Mouse (Mus musculus) heart, embryonic 10.5 days (tissue): ENCODE results near the gene Ceacam19. TPM values are rescaled to one million over a fixed set of nuclear protein-coding genes. Genes with fewer than 3 reads are reported as not detected.
"Not testable (repeated sequence)": the region's sequence is repeated elsewhere in the genome, so short reads cannot be mapped to it uniquely, and the experiment has no call there.

Source experiments
- DNase-seq: peaks from one replicate; pipeline ENCODE4 v3.0.0-alpha.2; 2017; ENCODE audit warnings: low spot score
- H3K27ac ChIP-seq: fragments of 300-500 bp; sonication (generic); 2 replicates; pipeline ENCODE4 v1.5.1; 2016; ENCODE audit warnings: mild to moderate bottlenecking
- H3K27me3 ChIP-seq: fragments of 300-500 bp; sonication (generic); 2 replicates; pipeline ENCODE4 v1.6.1; 2016; ENCODE audit warnings: mild to moderate bottlenecking; ENCODE audit not compliant: poor library complexity, insufficient read depth, severe bottlenecking
- H3K36me3 ChIP-seq: fragments of 300-500 bp; sonication (generic); 2 replicates; pipeline ENCODE4 v1.6.1; 2016; ENCODE audit warnings: mild to moderate bottlenecking, moderate library complexity
- H3K4me1 ChIP-seq: fragments of 300-500 bp; sonication (generic); 2 replicates; pipeline ENCODE4 v1.6.1; 2016; ENCODE audit warnings: mild to moderate bottlenecking
- H3K4me3 ChIP-seq: fragments of 300-500 bp; sonication (generic); 2 replicates; pipeline ENCODE4 v1.5.1; 2016; ENCODE audit warnings: mild to moderate bottlenecking, moderate library complexity
- H3K9me3 ChIP-seq: fragments of 300-500 bp; sonication (generic); 2 replicates; pipeline ENCODE4 v1.6.1; 2016; ENCODE audit warnings: mild to moderate bottlenecking, moderate library complexity
- WGBS: fragments of 180-500 bp; shearing (Covaris S2); methylation state at CpG from one replicate; pipeline ENCODE4 v1.1.7; 2016; 5-methylcytosine and 5-hydroxymethylcytosine counted together
- polyA plus RNA-seq: library from polyadenylated mRNA; unstranded; fragments of >200 nt; fragmentation: Nextera tagmentation; extraction: Ambion mirVana; gene quantifications from 2 replicates; pipeline ENCODE4 v1.2.1, GENCODE M21; 2016

Gene Ceacam19
- polyA plus RNA-seq: not detected in 2 replicates

- H3K4me3 ChIP-seq: no peak within 1 kb of the TSS
- no peaks in the 10 kb centered on the region for H3K27me3 ChIP-seq
- H3K27ac ChIP-seq: no peak within 1 kb of the TSS
- H3K36me3 ChIP-seq: no peaks in the 10 kb centered on the region
- H3K4me1 ChIP-seq: no peaks in the 10 kb centered on the region
- H3K9me3 ChIP-seq: 0 out of 2 replicates have a peak, but pooled peaks cover 2% of the 10 kb centered on the region
- no peak for DNase-seq
- 58% methylated on average over 7 of the region's 7 CpGs for WGBS
Observed at GRCm38 (mm10) chr7:19887849-19888248, at the start of gene Ceacam19. TSS of gene Ceacam19 (minus strand) at chr7:19887965.

GRCm38 (mm10) chr7:19937229-19937821 is 49.6 kb upstream of the Ceacam19 start:
- Histone ChIP-seq H3K9me3 (no peaks in the 10 kb centered on the region), H3K36me3 (no peaks in the 10 kb centered on the region), H3K27ac (no peak overlapping the region), H3K4me3 (no peak overlapping the region), H3K27me3 (no peaks in the 10 kb centered on the region), H3K4me1 (peaks cover 35% of the 10 kb centered on the region)
- no peak for DNase-seq
- 79% methylated on average over 11 of the region's 11 CpGs for whole genome bisulfite sequencing

GRCm38 (mm10) chr7:19935961-19936360 is 48.2 kb upstream of the Ceacam19 start:
- Histone ChIP-seq H3K27me3 (no peaks in the 10 kb centered on the region), H3K4me3 (no peak overlapping the region), H3K36me3 (no peaks in the 10 kb centered on the region), H3K9me3 (no peaks in the 10 kb centered on the region), H3K27ac (peak overlapping the region; percentile 17; the same call in 1 of the 2 replicates), H3K4me1 (peaks cover 34% of the 10 kb centered on the region)
- WGBS: 74% methylated on average over 6 of the region's 6 CpGs
- no peak for DNase-seq

GRCm38 (mm10) chr7:19935171-19935751 is 47.5 kb upstream of the Ceacam19 start:
- peaks cover 27% of the 10 kb centered on the region for H3K4me1 ChIP-seq
- 60% methylated on average over 20 of the region's 20 CpGs for WGBS
- no peaks in the 10 kb centered on the region for H3K36me3 ChIP-seq
- no peaks in the 10 kb centered on the region for H3K27me3 ChIP-seq
- DNase-seq: no peak
- no peak overlapping the region for H3K4me3 ChIP-seq
- H3K27ac ChIP-seq: peak overlapping the region; percentile 17; the same call in 1 of the 2 replicates
- no peaks in the 10 kb centered on the region for H3K9me3 ChIP-seq

GRCm38 (mm10) chr7:19932877-19933809 is 45.4 kb upstream of the Ceacam19 start:
- H3K4me3 ChIP-seq: peak overlapping the region; percentile 33
- no peaks in the 10 kb centered on the region for H3K27me3 ChIP-seq
- no peak for DNase-seq
- peaks cover 19% of the 10 kb centered on the region for H3K4me1 ChIP-seq
- 23% methylated on average over 21 of the region's 21 CpGs for WGBS
- no peaks in the 10 kb centered on the region for H3K9me3 ChIP-seq
- H3K27ac ChIP-seq: 0 out of 2 replicates have a peak overlapping the region, but pooled peaks have one; percentile 24
- no peaks in the 10 kb centered on the region for H3K36me3 ChIP-seq

- no peak overlapping the region for H3K27ac ChIP-seq
- no peak for DNase-seq
- 19% methylated on average over 13 of the region's 13 CpGs for WGBS
- H3K27me3 ChIP-seq: no peaks in the 10 kb centered on the region
- peaks cover 19% of the 10 kb centered on the region for H3K4me1 ChIP-seq
- H3K36me3 ChIP-seq: no peaks in the 10 kb centered on the region
- no peaks in the 10 kb centered on the region for H3K9me3 ChIP-seq
- H3K4me3 ChIP-seq: peak overlapping the region; percentile 33
Observed at GRCm38 (mm10) chr7:19932133-19932876, 44.5 kb upstream of the Ceacam19 start.

GRCm38 (mm10) chr7:19930481-19930880 is 42.7 kb upstream of the Ceacam19 start:
- DNase-seq, H3K27ac ChIP-seq, H3K4me3 ChIP-seq, H3K27me3 ChIP-seq, H3K36me3 ChIP-seq, H3K9me3 ChIP-seq: not testable (repeated sequence)
- WGBS: 76% methylated on average over 6 of the region's 6 CpGs
- peaks cover 16% of the 10 kb centered on the region for H3K4me1 ChIP-seq

- 76% methylated on average over 5 of the region's 5 CpGs for WGBS
- no peaks in the 10 kb centered on the region for H3K9me3 ChIP-seq
Observed at GRCm38 (mm10) chr7:19928486-19928885, 40.7 kb upstream of the Ceacam19 start.

GRCm38 (mm10) chr7:19926849-19927480 is 39.2 kb upstream of the Ceacam19 start:
- Histone ChIP-seq H3K4me1 (peaks cover 10% of the 10 kb centered on the region; the same call in 1 of the 2 replicates), H3K4me3 (no peak overlapping the region), H3K9me3 (no peaks in the 10 kb centered on the region), H3K27me3 (no peaks in the 10 kb centered on the region), H3K27ac (no peak overlapping the region), H3K36me3 (no peaks in the 10 kb centered on the region)
- WGBS: 32% methylated on average over 2 of the region's 2 CpGs
- no peak for DNase-seq

More at GRCm38 (mm10) chr7:19928486-19928885, 40.7 kb upstream of the Ceacam19 start:
- Histone ChIP-seq H3K4me3 (no peak overlapping the region), H3K36me3 (no peaks in the 10 kb centered on the region), H3K27me3 (no peaks in the 10 kb centered on the region), H3K27ac (no peak overlapping the region), H3K4me1 (peaks cover 19% of the 10 kb centered on the region)
- DNase-seq: no peak

GRCm38 (mm10) chr7:19925376-19925775 is 37.6 kb upstream of the Ceacam19 start:
- DNase-seq: no peak
- no peaks in the 10 kb centered on the region for H3K27me3 ChIP-seq
- no peaks in the 10 kb centered on the region for H3K36me3 ChIP-seq
- 53% methylated on average over 1 of the region's 1 CpGs for WGBS
- H3K4me3 ChIP-seq: no peak overlapping the region
- no peak overlapping the region for H3K27ac ChIP-seq
- H3K4me1 ChIP-seq: peaks cover 10% of the 10 kb centered on the region; the same call in 1 of the 2 replicates
- H3K9me3 ChIP-seq: no peaks in the 10 kb centered on the region

GRCm38 (mm10) chr7:19923797-19924196 is 36.0 kb upstream of the Ceacam19 start:
- WGBS: 5% methylated on average over 10 of the region's 15 CpGs
- H3K9me3 ChIP-seq: no peaks in the 10 kb centered on the region
- DNase-seq: no peak

GRCm38 (mm10) chr7:19923354-19923753 is 35.6 kb upstream of the Ceacam19 start:
- H3K9me3 ChIP-seq: no peaks in the 10 kb centered on the region
- peaks cover 3% of the 10 kb centered on the region for H3K36me3 ChIP-seq
- peaks cover 15% of the 10 kb centered on the region for H3K4me1 ChIP-seq
- WGBS: 57% methylated on average over 2 of the region's 2 CpGs
- no peak overlapping the region for H3K4me3 ChIP-seq
- no peak overlapping the region for H3K27ac ChIP-seq
- no peaks in the 10 kb centered on the region for H3K27me3 ChIP-seq
- DNase-seq: no peak

More at GRCm38 (mm10) chr7:19923797-19924196, 36.0 kb upstream of the Ceacam19 start:
- Histone ChIP-seq H3K4me1 (peaks cover 15% of the 10 kb centered on the region), H3K27ac (no peak overlapping the region), H3K36me3 (no peaks in the 10 kb centered on the region), H3K27me3 (no peaks in the 10 kb centered on the region), H3K4me3 (0 out of 2 replicates have a peak overlapping the region, but pooled peaks have one; percentile 15)
